Mouse (Mus musculus) hematopoietic multipotent progenitor cell, adult 10-12 weeks (in vitro differentiated cells): ENCODE measurements around the gene Fgf14. TPM values are rescaled to one million over a fixed set of nuclear protein-coding genes. Genes with fewer than 3 reads are reported as not detected.

Experiments used
- polyA plus RNA-seq: library from polyadenylated mRNA; stranded (reverse); fragments of >175 nt; gene quantifications from 2 replicates; pipeline ENCODE4 v1.2.3, GENCODE M21; 2012; ENCODE audit warnings: low replicate concordance

Fgf14 gene
- not detected in 2 replicates for polyA plus RNA-seq

DNA sequence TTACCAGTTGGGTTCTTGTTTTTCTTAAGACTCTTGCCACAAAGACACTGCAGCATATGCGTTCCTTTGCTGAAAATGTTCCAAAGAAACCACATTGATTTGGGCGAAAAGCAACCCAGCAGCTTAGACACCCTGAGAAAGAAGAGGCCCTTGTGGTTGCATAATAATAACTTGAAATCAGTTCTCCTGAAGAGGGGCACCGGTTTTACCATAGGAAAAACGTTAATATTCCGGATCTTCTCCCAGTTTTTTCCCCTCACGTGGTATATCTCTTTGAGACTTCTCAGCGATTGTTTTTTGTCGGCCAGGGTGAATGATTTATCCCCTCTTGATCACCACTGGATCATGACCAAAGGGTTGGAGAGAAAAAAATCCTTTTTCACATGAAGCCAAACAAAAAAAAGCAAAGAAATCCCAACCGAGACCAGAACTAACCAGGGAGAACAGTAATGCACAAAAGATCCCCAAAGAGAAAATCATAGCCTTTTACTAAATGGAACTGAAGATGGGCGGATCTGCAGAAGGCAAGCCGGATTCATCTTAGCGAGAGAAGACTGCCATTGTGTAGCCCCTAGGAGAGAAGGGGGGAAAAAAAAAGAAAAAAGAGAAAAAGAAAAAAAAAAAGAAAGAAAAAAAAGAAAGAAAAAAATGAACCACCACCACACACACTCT is at the start of gene Fgf14:
TSS of gene Fgf14 (minus strand) at position 622 of the 672 bp plus-strand sequence.

